Mouse (Mus musculus) fat pad, adult 2 months (tissue): ENCODE data around the gene Tspo2.

Experiments used
- DNase-seq: peaks from one replicate; pipeline ENCODE4 v3.0.0-alpha.2; 2011; ENCODE audit warnings: low read depth, low spot score; ENCODE audit errors: extremely low read depth

Tspo2 gene

GRCm38 (mm10) chr17:48451753-48452444 is 577 bp upstream of the Tspo2 start:
- no peak for DNase-seq

- no peak for DNase-seq
Measured at GRCm38 (mm10) chr17:48450666-48451352, 513 bp downstream of the Tspo2 start.

- no peak for DNase-seq
Measured at GRCm38 (mm10) chr17:48447675-48448074, 3.6 kb downstream of the Tspo2 start.

- no peak for DNase-seq
Measured at GRCm38 (mm10) chr17:48443542-48444145, 7.7 kb downstream of the Tspo2 start.

- DNase-seq: no peak
Measured at GRCm38 (mm10) chr17:48442745-48443457, 8.4 kb downstream of the Tspo2 start.

- no peak for DNase-seq
Measured at GRCm38 (mm10) chr17:48437421-48437911, 13.9 kb downstream of the Tspo2 start.

- DNase-seq: no peak
Measured at GRCm38 (mm10) chr17:48436487-48436886, 14.8 kb downstream of the Tspo2 start.

GRCm38 (mm10) chr17:48434479-48434878 is 16.8 kb downstream of the Tspo2 start:
- DNase-seq: no peak

GRCm38 (mm10) chr17:48433689-48434330 is 17.5 kb downstream of the Tspo2 start:
- no peak for DNase-seq

- DNase-seq: no peak
Measured at GRCm38 (mm10) chr17:48433006-48433655, 18.2 kb downstream of the Tspo2 start.

GRCm38 (mm10) chr17:48432158-48432980 is 19.0 kb downstream of the Tspo2 start, which contains the start of gene Apobec2:
Gene Apobec2, minus strand, starts transcription at chr17:48432930.
- DNase-seq: no peak

GRCm38 (mm10) chr17:48431054-48431453 is 20.3 kb downstream of the Tspo2 start:
- DNase-seq: no peak

- no peak for DNase-seq
Measured at GRCm38 (mm10) chr17:48430394-48430793, 20.9 kb downstream of the Tspo2 start.

GRCm38 (mm10) chr17:48427852-48428530 is 23.3 kb downstream of the Tspo2 start:
- no peak for DNase-seq

GRCm38 (mm10) chr17:48426991-48427750 is 24.2 kb downstream of the Tspo2 start:
- no peak for DNase-seq

- DNase-seq: no peak
Measured at GRCm38 (mm10) chr17:48425823-48426612, 25.3 kb downstream of the Tspo2 start.

- no peak for DNase-seq
Measured at GRCm38 (mm10) chr17:48424237-48424636, 27.1 kb downstream of the Tspo2 start.
